Mouse (Mus musculus) common myeloid progenitor, adult 5-6 weeks (primary cell): ENCODE measurements at regions not wholly inside any gene's neighbourhood (a gene's known extent, or its start where the extent isn't known, plus 50 kb on each side); places are given as distances from the start of the nearest gene placed in this dataset.
A peak's percentile ranks its signal among the peaks of the same experiment; 100 is the strongest.
"Not testable (repeated sequence)": the region's sequence is repeated elsewhere in the genome, so short reads cannot be mapped to it uniquely, and the experiment has no call there.

Source experiments
- ATAC-seq: replicated peaks from 2 replicates; pipeline ENCODE4 v1.8.0; 2016; ENCODE audit warnings: low read depth, mild to moderate bottlenecking, moderate TSS enrichment, inconsistent platforms; ENCODE audit not compliant: poor library complexity, severe bottlenecking

GRCm38 (mm10) chr12:115498865-115499264 lies 548.7 kb upstream of the Zfp386 start:
- ATAC-seq, result 0 out of 2 replicates have a peak, but pooled peaks have one; percentile 65

DNA sequence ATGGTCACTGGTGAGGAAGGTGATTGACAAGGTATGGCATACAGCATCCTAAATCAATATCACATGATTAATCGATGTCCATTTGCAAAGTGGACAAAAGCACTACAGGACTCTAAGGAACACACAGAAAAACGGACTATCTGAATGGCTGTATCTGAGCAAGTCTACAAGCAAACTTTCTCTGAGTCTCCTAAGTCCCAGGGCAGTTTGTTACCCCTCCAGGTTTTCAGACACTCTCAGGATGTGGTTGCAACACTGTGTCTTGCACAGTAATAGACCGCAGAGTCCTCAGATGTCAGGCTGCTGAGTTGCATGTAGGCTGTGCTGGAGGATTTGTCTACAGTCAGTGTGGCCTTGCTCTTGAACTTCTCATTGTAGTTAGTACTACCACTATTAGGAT lies 540.2 kb upstream of the Zfp386 start:
- 0 out of 2 replicates have a peak, but pooled peaks have one; percentile 47 for ATAC-seq

DNA sequence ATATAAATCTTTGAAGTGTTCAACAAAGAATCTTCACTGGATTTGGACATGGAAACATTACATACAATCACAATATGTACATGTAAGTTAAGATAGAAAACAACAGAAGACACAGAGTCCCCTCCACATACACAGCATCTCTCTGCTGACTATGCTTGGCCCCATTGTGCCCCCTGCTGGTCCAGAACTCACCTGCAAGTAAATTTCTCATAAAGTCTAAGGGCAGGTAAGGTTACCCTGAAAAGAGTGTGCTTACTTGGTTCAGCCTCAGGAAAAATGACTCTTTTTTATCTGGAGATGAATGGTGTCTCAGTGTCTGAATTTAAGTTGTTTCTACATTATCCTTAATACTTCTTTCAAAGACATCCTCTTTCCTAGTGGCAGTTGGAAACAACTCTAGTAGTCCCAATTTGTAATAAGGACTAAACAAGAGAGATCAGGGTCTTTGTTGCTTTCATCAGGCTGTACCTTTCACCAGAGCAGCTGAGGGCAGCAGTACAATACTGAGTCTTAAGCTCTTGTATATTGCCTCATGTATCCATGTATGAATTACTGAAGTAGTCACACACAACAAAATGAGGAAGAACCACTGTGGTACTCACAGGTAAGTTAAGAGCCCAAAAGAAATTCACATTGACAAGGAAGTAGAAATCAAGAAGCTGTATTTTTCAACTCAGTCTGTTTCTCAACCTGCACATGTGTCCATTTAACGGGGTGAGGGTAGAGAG lies 538.7 kb upstream of the Zfp386 start:
- ATAC-seq, result 0 out of 2 replicates have a peak, but pooled peaks have one; percentile 36

DNA sequence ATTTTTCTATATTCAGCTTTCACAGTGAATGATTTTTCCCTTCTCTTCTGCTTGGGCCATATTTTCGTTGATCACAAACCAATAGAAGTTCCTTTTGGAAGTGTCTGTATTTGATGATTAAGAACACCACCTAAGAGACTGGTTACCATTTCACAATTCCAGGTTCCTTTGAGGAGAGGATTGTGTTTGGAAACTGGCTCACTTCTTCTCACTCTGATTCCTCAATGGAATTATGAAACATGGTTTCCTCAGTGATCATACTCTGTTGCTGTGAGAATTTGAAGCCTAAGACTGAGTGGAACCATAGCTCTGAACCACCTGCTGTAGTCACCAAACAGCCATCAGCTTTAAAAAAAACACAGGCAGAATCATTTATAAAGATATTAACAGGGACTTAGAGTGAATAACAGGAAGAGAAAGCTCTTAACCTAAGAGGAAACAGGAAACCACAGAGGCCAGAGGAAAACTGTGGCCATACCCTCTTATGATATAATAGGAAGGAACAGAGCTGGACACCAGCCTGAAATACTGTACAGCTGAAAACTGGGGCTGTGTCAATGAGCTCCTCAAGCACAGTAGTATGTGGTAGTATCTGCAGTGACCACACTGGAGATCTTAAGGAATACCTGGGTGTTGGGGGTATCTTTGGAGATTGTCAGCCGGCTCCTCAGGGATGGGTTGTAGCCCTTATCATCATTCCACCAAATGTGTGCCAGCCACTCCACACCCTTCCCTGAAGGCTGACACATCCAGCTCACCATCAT lies 528.6 kb upstream of the Zfp386 start:
- ATAC-seq, result peak; percentile 69

GRCm38 (mm10) chr12:115527065-115527464 lies 520.5 kb upstream of the Zfp386 start:
- ATAC-seq, result no peak

DNA sequence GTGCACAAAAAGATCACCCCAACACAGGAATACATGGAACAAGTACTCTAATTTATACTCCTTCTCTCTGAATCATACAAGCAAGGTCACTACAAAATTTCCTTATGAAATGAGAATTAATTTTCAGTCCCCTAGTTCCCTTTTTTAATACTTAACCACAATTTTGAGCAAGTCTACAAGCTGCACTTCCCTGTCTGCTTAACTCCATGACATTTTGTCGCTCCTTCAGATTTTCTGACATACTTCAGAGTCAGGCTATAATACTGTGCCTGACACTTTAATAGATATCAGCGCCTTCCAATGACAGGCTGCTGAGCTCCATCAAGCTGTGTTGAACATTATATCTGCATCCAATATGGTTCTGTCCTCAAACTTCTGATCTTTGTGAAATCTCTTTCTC lies 505.0 kb upstream of the Zfp386 start:
- ATAC-seq, result peak; percentile 72

DNA sequence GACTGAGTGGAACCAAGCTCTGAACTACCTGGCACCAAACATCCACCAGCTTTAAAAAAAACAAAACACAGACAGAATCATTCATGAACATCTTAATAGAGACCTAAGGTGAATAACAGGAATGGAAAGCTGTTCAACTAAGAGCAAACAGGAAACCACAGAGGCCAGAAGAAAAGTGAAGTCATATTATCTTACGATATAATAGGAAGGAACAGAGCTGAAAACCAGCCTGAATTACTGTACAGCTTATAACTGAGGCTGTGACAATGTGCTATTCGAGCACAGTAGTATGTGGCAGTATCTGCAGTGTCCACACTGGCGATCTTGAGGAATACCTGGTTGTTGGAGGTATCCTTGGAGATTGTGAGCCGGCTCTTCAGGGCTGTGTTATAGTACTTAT lies 480.6 kb upstream of the Zfp386 start:
- ATAC-seq, result peak; percentile 45

DNA sequence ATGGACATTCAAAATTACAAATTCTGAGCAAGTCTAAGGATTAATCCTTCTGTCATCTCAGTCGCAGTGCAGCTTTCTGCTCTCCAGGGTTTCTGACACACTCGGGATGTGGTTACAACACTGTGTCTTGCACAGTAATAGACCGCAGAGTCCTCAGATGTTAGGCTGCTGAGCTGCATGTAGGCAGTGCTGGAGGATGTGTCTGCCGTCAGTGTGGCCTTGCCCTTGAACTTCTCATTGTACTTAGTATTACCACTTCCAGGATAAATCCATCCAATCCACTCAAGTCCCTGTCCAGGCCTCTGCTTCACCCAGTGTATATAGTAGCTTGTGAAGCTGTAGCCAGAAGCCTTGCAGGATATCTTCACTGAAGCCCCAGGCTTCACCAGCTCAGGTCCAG lies 454.5 kb upstream of the Zfp386 start:
- not testable (repeated sequence) for ATAC-seq

- no peak for ATAC-seq
These were observed 443.8 kb upstream of the Zfp386 start for GRCm38 (mm10) chr12:115603763-115604162.

- peak; percentile 83 for ATAC-seq
These were observed 442.6 kb upstream of the Zfp386 start for GRCm38 (mm10) chr12:115604951-115605350.

GRCm38 (mm10) chr12:115622564-115623233 lies 424.8 kb upstream of the Zfp386 start:
- ATAC-seq, result peak; percentile 63

- 0 out of 2 replicates have a peak, but pooled peaks have one; percentile 25 for ATAC-seq
These were observed 423.3 kb upstream of the Zfp386 start for GRCm38 (mm10) chr12:115624221-115624620.

DNA sequence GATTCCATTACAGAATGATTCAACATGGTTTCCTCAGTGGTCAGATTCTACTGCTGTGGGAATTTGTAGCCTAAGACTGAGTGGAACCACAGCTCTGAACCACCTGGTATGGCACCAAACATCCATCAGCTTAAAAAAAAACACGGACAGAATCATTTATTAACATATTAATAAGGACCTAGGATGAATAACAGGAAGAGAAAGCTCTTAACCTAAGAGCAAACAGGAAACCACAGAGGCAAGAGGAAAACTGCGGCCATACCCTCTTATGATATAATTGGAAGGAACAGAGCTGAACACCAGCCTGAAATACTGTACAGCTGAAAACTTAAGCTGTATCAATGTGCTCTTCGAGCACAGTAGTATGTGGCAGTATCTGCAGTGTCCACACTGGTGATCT lies 399.9 kb upstream of the Zfp386 start:
- peak; percentile 77 for ATAC-seq

- not testable (repeated sequence) for ATAC-seq
These were observed 399.4 kb upstream of the Zfp386 start for GRCm38 (mm10) chr12:115648161-115648560.

DNA sequence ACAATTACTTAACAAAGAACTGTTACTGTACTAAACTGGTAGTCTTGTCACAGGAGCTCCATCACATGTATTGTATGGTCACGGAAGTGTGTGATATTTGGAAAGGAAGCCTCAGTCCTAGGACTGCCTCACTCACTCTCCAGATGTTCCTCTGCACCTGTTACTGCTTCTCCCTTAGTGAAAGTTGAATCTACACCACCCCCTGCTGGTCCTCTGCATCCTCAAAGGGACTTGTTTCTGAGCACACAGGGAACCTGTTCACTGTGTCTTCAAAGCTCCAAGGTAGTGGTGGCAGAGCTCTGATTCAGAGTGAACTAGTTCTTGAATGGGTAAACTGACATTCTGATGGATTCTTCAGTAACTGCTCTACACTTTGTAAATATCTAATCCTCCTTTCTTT lies 391.7 kb upstream of the Zfp386 start:
- no peak for ATAC-seq

- peak; percentile 83 for ATAC-seq
These were observed 383.4 kb upstream of the Zfp386 start for GRCm38 (mm10) chr12:115664081-115664480.

DNA sequence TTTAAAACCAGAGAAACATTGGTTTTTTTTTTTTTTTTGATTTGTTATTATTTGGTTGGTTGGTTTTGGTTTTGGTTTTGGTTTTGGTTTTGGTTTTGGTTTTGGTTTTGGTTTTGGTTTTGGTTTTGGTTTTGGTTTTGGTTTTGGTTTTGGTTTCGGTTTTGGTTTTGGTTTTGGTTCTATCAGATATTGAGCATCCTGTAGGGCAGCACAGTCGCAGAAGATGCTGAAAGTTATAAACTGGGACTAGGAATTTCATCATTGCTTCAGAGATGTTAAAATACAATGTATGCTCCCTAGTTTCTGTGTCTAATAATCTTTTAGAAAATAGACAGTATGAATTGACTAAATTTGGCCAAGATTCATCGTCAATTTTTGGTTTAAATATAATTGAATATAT lies 375.8 kb upstream of the Zfp386 start:
- ATAC-seq, result not testable (repeated sequence)

DNA sequence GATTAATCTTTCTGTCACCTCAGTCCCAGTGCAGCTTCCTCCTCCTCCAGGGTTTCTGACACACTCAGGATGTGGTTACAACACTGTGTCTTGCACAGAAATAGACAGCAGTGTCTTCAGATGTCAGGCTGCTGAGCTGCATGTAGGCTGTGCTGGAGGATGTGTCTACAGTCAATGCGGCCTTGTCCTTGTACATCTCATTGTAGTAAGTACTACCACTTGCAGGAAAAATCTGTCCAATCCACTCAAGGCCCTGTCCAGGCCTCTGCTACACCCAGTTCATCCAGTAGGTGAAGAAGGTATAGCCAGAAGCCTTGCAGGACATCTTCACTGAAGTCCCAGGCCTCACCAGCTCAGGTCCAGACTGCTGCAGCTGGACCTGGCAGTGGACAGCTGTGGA lies 355.7 kb upstream of the Zfp386 start:
- peak; percentile 52; the same call in 1 of the 2 replicates for ATAC-seq

DNA sequence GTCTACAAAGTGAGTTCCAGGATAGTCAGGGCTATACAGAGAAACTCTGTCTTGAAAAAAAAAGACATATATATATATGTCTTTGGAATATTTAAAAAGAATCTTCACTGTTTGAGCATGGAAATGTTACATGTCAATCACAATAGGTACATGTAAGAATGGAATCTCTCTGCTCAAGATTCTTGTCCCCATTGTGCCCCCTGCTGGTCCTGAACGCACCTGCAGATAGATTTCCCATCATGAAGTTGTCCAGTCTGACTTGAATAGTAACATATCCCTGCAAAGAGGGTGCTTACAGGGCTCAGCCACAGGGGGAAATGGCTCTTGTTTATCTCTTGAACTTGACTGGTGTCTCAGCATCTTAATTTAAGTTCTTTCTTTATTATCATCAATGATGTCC lies 337.7 kb upstream of the Zfp386 start:
- ATAC-seq, result not testable (repeated sequence)

- peak; percentile 93 for ATAC-seq
These were observed 305.5 kb upstream of the Zfp386 start for GRCm38 (mm10) chr12:115742039-115742438.

DNA sequence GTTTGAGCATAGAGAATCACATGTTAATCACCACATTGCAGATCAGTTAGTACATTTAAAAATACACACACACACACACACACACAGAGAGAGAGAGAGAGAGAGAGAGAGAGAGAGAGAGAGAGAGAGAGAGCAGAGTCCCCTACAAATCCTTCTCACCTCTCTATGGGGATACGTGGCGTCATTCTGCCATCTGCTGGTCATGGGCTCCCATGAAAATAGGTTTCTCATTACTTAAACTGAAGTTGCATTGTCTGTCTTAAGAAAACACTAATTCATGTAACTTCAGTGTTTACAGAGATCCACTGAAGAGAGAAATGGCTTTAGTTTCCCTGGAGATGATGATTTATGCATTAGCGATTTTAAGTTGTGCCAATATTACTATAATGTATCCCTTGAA lies 297.9 kb upstream of the Zfp386 start:
- peak; percentile 74; the same call in 1 of the 2 replicates for ATAC-seq
